Mouse (Mus musculus) C2C12 (cell line): ENCODE measurements around the gene Ldb3.

Experiments used
- CEBPB ChIP-seq: IDR thresholded peaks from one replicate; pipeline ENCODE4 v1.6.1; 2011; ENCODE audit warnings: low read depth, mild to moderate bottlenecking, control low read depth, moderate library complexity
- CTCF ChIP-seq: IDR thresholded peaks from one replicate; pipeline ENCODE4 v1.5.1; 2011; ENCODE audit not compliant: control insufficient read depth, insufficient read depth, insufficient read length
- FOSL1 ChIP-seq: IDR thresholded peaks from one replicate; pipeline ENCODE4 v1.8.0; 2011; ENCODE audit warnings: mild to moderate bottlenecking, low read length; ENCODE audit not compliant: poor library complexity, insufficient read depth, severe bottlenecking
- MAX ChIP-seq: IDR thresholded peaks from one replicate; pipeline ENCODE4 v1.6.1; 2011; ENCODE audit warnings: mild to moderate bottlenecking, control low read depth
- MYOG ChIP-seq: IDR thresholded peaks from one replicate; pipeline ENCODE4 v1.6.1; 2011; ENCODE audit not compliant: control insufficient read depth, insufficient read length; ENCODE audit errors: extremely low read depth
- USF1 ChIP-seq: IDR thresholded peaks from one replicate; pipeline ENCODE4 v1.6.1; 2011; ENCODE audit warnings: low read depth, mild to moderate bottlenecking, control low read depth, moderate library complexity

DNA sequence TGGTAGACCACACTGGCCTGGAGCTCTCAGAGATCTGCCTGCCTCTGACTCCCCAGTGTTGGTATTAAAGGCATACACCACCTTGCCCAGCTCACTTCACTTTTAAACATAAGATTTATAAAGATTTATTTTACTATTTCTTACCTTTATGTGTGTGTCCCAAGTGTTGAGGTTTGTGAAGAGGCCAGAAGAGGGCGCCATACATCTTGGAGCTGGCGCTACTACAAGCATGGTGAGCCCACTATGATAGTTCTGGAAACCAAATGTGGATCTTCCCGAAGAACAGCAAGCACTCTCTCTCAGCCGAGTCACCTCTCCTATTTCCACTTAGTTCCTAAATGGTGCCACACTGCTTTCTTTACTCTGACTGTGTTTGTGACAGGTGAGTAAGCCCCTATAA lies 23.7 kb upstream of the Ldb3 start:
- no peak for TF ChIP-seq FOSL1
- TF ChIP-seq MAX: no peak
- TF ChIP-seq CTCF: no peak
- no peak for TF ChIP-seq MYOG
- no peak for TF ChIP-seq USF1
- TF ChIP-seq CEBPB: no peak
